Mouse (Mus musculus) cerebellum, adult 18-20 months (tissue): ENCODE measurements around the gene Plaa.
"Not testable (repeated sequence)": the region's sequence is repeated elsewhere in the genome, so short reads cannot be mapped to it uniquely, and the experiment has no call there.

ENCODE experiments used
- DNase-seq, 2 experiments: peaks; one replicate each; pipeline ENCODE4 v3.0.0; 2021

Plaa gene

GRCm38 (mm10) chr4:94603031-94603629, at the start of gene Plaa:
Plaa (minus strand) TSS chr4:94603244.
- peak; percentile 87 to 94 for DNase-seq

- not testable (repeated sequence) for DNase-seq
These were observed 47.6 kb upstream of the Plaa start for GRCm38 (mm10) chr4:94650426-94651175.

- no peak for DNase-seq
These were observed 46.9 kb upstream of the Plaa start, which contains the start of gene Lrrc19 for GRCm38 (mm10) chr4:94649920-94650319. Lrrc19 (minus strand) TSS chr4:94650144.

- no peak for DNase-seq
These were observed 40.1 kb upstream of the Plaa start for GRCm38 (mm10) chr4:94643141-94643540.

- no peak for DNase-seq
These were observed 17.0 kb upstream of the Plaa start for GRCm38 (mm10) chr4:94620077-94620476.

- DNase-seq, result no peak
These were observed 11.6 kb upstream of the Plaa start for GRCm38 (mm10) chr4:94614627-94615006.

GRCm38 (mm10) chr4:94613972-94614626, 11.1 kb upstream of the Plaa start, which contains the start of gene Ift74:
Ift74 (plus strand) TSS chr4:94614491.
- peak; percentile 93 to 96 for DNase-seq

GRCm38 (mm10) chr4:94610339-94610738, 7.3 kb upstream of the Plaa start:
- DNase-seq, result no peak

- DNase-seq, result no peak
These were observed 2.5 kb upstream of the Plaa start for GRCm38 (mm10) chr4:94605591-94605990.

GRCm38 (mm10) chr4:94604452-94605019, 1.5 kb upstream of the Plaa start:
- DNase-seq, result no peak

- DNase-seq, result no peak
These were observed 481 bp downstream of the Plaa start for GRCm38 (mm10) chr4:94602496-94603030.

- DNase-seq, result no peak
These were observed 1.6 kb downstream of the Plaa start for GRCm38 (mm10) chr4:94601395-94601794.

GRCm38 (mm10) chr4:94592709-94593108, 10.3 kb downstream of the Plaa start:
- no peak for DNase-seq

- no peak for DNase-seq
These were observed 11.2 kb downstream of the Plaa start for GRCm38 (mm10) chr4:94591765-94592381.

GRCm38 (mm10) chr4:94572677-94573076, 30.4 kb downstream of the Plaa start:
- DNase-seq, result no peak

GRCm38 (mm10) chr4:94564297-94564696, 38.7 kb downstream of the Plaa start:
- no peak for DNase-seq

GRCm38 (mm10) chr4:94561954-94562648, 40.9 kb downstream of the Plaa start:
- DNase-seq, result no peak

- no peak for DNase-seq
These were observed 42.7 kb downstream of the Plaa start for GRCm38 (mm10) chr4:94560316-94560715.

- DNase-seq, result no peak
These were observed 43.8 kb downstream of the Plaa start for GRCm38 (mm10) chr4:94559266-94559665.

- peak in 1 of 2 experiments; percentile 18 for DNase-seq
These were observed 45.9 kb downstream of the Plaa start for GRCm38 (mm10) chr4:94557145-94557544.

- peak; percentile 88 to 95 for DNase-seq
These were observed 46.6 kb downstream of the Plaa start, which contains the start of the genes Gm10306 and Caap1 for GRCm38 (mm10) chr4:94556265-94557054. Gm10306 (plus strand) TSS chr4:94556546. Caap1 (minus strand) TSS chr4:94556796.
